Mouse (Mus musculus): ENCODE measurements around the gene Ucp3. TPM values are rescaled to one million over a fixed set of nuclear protein-coding genes. Genes with fewer than 3 reads are reported as not detected.
A peak's percentile ranks its signal among the peaks of the same experiment; 100 is the strongest.

The Ucp3 gene
- polyA plus RNA-seq, 2 experiments from 2014 or later: not detected

GRCm38 (mm10) chr7:100501027-100501843 is 28.4 kb downstream of the Ucp3 start:
- no peak for ATAC-seq

DNA sequence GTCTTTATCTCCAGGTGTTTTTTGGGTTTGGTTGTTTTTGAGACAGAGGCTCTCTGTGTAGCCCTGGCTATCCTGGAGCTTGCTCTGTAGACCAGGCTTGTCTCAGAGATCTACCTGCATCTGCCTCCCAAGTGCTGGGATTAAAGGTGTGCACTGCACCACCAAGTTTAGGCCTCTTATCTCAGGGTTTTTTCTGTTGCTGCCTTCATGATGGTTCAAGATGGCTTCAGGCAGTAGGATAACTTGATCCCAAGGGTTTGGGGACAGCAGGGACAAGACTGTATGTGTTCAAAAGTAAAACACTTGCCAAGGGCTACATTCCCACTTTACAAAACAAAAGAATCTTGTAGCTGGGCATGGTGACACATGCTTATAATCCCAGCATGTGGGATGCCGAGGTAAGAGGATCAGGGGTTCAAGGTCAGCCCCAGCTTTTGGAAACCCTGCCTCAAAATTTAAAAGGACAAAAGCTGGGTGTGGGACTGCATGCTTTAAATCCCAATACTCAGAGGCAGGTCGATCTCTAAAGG is 29.1 kb downstream of the Ucp3 start:
- no peak for ATAC-seq

- peak; percentile 10 for ATAC-seq
These were observed 29.7 kb downstream of the Ucp3 start for GRCm38 (mm10) chr7:100502374-100502922.

GRCm38 (mm10) chr7:100503076-100503475 is 30.3 kb downstream of the Ucp3 start:
- peak; percentile 56 for ATAC-seq

GRCm38 (mm10) chr7:100504740-100505487 is 32.1 kb downstream of the Ucp3 start:
- ATAC-seq: no peak

DNA sequence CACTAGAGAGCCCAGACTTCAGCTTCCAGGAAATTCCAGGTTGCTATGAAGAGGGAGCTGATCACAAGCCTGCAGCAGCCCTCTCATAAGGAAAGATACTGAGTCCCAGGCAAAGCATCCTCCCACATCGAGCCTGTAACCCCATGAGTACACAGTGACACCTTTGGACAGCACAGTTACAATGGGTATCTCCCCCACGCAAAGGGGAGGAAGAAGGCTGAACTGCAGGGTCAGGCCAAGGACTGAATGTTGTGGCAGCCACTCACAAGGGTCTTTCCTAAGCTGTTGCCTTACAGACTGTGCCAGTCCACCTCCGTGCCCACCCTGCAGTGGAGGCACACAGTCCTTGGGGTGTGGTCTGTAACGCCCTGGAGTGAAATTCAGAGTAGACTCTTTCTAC is 33.7 kb downstream of the Ucp3 start:
- no peak for ATAC-seq

- no peak for ATAC-seq
These were observed 35.9 kb downstream of the Ucp3 start for GRCm38 (mm10) chr7:100508670-100509069.

- ATAC-seq: peak; percentile 82
These were observed 38.8 kb downstream of the Ucp3 start for GRCm38 (mm10) chr7:100511602-100512001.

- no peak for ATAC-seq
These were observed 41.8 kb downstream of the Ucp3 start, which contains the start of gene Dnajb13 for GRCm38 (mm10) chr7:100514573-100514972. Dnajb13 (minus strand) TSS chr7:100514960.

DNA sequence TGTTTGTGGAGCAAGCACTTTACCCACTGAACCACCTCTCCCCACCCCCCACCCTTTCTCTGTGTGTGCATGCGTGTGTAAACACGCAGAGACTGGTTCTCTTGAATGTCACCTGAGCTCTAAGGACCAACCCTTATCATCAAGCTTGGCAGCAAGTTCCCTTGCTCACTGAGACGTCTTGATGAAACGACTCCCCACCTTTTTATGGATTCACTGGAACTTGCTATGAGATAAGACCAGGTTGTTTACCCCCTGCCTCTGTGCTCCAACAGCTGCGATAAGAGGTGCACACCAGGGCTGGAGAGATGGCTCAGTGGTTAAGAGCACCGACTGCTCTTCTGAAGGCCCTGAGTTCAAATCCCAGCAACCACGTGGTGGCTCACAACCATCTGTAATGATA is 47.4 kb downstream of the Ucp3 start:
- ATAC-seq: no peak

DNA sequence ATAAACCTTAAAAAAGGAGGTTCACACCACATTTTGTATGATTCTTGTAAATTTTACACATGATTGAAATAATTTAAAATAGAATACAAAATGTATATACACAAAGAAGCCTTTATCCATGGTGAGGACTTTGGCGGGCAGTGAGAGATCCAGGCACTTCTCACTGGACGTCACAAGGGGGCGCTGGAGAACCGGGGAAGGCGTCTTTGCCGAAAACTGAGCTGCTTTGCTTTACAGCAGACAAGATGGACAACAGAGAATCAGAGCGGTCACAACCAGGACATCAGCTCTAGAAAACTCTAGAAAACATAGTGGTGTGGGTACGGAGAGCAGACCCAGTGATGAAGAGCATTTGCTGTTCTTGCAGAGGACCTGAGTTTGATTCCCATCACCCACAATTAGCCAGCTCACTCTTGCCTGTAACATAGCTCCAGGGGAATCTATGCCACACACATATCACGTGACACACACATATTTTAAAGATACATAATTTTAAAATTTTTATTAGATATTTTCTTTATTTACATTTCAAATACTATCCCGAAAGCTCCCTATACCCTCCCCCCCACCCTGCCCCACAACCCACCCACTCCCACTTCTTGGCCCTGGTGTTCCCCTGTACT is 48.0 kb downstream of the Ucp3 start:
- peak; percentile 78 for ATAC-seq

GRCm38 (mm10) chr7:100522222-100522621 is 49.4 kb downstream of the Ucp3 start:
- no peak for ATAC-seq

DNA sequence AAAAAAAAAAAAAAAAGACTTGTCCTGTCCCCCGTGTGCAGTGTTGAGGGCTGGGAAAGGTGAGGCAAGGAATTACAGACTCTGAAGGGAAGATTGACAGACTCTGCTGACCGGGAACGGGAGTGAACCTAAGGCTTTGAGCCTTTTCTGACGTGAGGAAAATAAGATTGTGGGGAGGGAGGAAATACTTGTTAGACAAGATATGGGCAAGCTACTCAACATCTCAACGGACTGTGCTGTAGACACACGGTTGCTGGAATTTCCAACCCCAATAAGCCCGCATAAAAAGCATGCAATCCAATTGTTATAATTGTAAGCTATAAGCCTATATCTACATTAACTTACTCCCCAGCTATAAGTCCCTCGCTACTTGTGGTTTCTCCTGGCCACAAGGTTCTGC is 51.9 kb downstream of the Ucp3 start:
- ATAC-seq: no peak

DNA sequence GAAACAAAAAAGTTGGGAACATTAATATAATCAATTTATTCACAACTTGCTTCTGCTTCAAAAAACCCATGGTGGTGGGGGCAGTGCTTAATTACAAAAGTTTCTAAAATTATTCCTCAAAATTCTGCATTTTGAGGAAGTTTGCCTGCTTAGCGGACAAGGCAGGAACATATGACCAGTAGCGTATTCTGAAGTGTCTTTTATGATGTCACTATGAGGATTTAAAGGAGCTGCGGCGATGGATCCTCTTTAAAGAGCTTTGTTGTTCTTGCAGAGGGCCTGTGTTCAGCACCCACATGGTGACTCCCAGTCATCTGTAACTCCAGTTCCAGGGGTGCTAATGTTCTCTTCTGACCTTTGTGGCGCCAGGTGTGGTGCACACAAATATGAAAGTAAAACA is 58.0 kb downstream of the Ucp3 start:
- no peak for ATAC-seq

GRCm38 (mm10) chr7:100533503-100533902 is 60.7 kb downstream of the Ucp3 start:
- no peak for ATAC-seq

- no peak for ATAC-seq
These were observed 61.4 kb downstream of the Ucp3 start for GRCm38 (mm10) chr7:100534216-100534615.

GRCm38 (mm10) chr7:100535831-100536230 is 63.0 kb downstream of the Ucp3 start:
- no peak for ATAC-seq

Other genes with a start within 250 kb of the Ucp3 start
- gene Pgm2l1, start 245.6 kb upstream of the Ucp3 start, polyA plus RNA-seq (2017; shearing (Covaris generic)): 1 to 10 TPM; 4.9 to 5.1 TPM
- not detected for gene P4ha3, start 187.5 kb upstream of the Ucp3 start, polyA plus RNA-seq (2017; shearing (Covaris generic))
- gene C2cd3, start 100.8 kb upstream of the Ucp3 start, polyA plus RNA-seq (2017; shearing (Covaris generic)): 10 to 100 TPM; 34.1 to 35.9 TPM
- 10 to 100 TPM; 20.8 to 23.7 TPM for gene Ppme1, start 100.7 kb upstream of the Ucp3 start, polyA plus RNA-seq (2017; shearing (Covaris generic))
- gene Ucp2, start 20.3 kb downstream of the Ucp3 start, polyA plus RNA-seq (2017; shearing (Covaris generic)): 1,000 to 10,000 TPM; 1,055 to 1,337 TPM
- 10 to 100 TPM; 20.0 to 20.3 TPM for gene Dnajb13, start 42.0 kb downstream of the Ucp3 start, polyA plus RNA-seq (2017; shearing (Covaris generic))
- 10 to 100 TPM; 22.0 to 29.5 TPM for gene Coa4, start 64.1 kb downstream of the Ucp3 start, polyA plus RNA-seq (2017; shearing (Covaris generic))
- gene Rab6a, start 134.4 kb downstream of the Ucp3 start, polyA plus RNA-seq (2017; shearing (Covaris generic)): 10 to 100 TPM in 1 of 2 experiments, 1 to 10 TPM in 1; 8.8 to 15.4 TPM
- gene Mrpl48, start 135.3 kb downstream of the Ucp3 start, polyA plus RNA-seq (2017; shearing (Covaris generic)): 10 to 100 TPM; 74.2 to 77.0 TPM
- gene Plekhb1, start 189.4 kb downstream of the Ucp3 start, polyA plus RNA-seq (2017; shearing (Covaris generic)): under 1 TPM; 0.35 to 0.98 TPM
- gene Fam168a, start 233.6 kb downstream of the Ucp3 start, polyA plus RNA-seq (2017; shearing (Covaris generic)): 10 to 100 TPM; 21.6 to 32.8 TPM